Mouse (Mus musculus): ENCODE measurements around the gene Zfp385c. TPM values are rescaled to one million over a fixed set of nuclear protein-coding genes. Genes with fewer than 3 reads are reported as not detected.

The Zfp385c gene
- polyA plus RNA-seq, 1 experiment = 0.55 TPM

- Histone ChIP-seq H3K27ac (ENCODE audit: control insufficient read depth, insufficient read depth, low read length) (no peak overlapping the region), H3K27me3 (ENCODE audit: control insufficient read depth, insufficient read depth, low read length) (no peaks in the 10 kb centered on the region), H3K4me1 (replicated peaks; ENCODE audit: control insufficient read depth, insufficient read depth, low read length) (no peaks in the 10 kb centered on the region; the same call in 1 of the 2 replicates), H3K36me3 (ENCODE audit: control insufficient read depth, insufficient read depth, low read length) (peaks cover 28% of the 10 kb centered on the region), H3K4me3 (ENCODE audit: control insufficient read depth, insufficient read depth, low read length) (no peak overlapping the region)
- DNase-seq = no peak
- 88% methylated on average over 8 of the region's 8 CpGs for WGBS
- TF ChIP-seq CTCF (IDR thresholded peaks at IDR 0.05; ENCODE audit: borderline replicate concordance, control insufficient read depth, extremely low read depth, insufficient read depth, low read length, poor library complexity) (no peak), POLR2A (IDR thresholded peaks at IDR 0.05; ENCODE audit: control insufficient read depth, extremely low read depth, insufficient read depth, low read length, poor library complexity) (no peak)
Observed at GRCm38 (mm10) chr11:100603813-100604212, 88.4 kb downstream of the Zfp385c start.

DNA sequence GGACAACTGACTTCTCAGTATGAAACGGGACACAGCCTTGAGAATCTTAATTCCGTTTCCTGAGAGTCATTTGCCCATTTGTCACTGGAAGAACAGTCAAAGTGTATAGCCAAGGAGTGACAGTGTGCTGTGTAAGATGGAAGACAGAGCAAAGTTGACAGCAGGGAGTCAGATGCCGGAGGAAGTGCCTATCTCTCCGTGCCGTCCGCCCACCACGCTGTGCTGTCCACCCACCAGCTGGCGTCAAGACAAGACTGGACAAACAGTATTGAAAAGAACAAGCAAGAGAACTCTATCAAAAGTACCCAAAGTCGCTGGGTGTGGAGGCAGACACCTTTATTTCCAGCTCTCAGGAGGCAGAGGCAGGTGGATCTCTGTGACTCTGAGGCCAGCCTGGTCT, 89.1 kb downstream of the Zfp385c start:
- Histone ChIP-seq H3K4me3 (ENCODE audit: control insufficient read depth, insufficient read depth, low read length) (no peak overlapping the region), H3K27me3 (ENCODE audit: control insufficient read depth, insufficient read depth, low read length) (no peaks in the 10 kb centered on the region), H3K4me1 (replicated peaks; ENCODE audit: control insufficient read depth, insufficient read depth, low read length) (no peaks in the 10 kb centered on the region; the same call in 1 of the 2 replicates), H3K36me3 (ENCODE audit: control insufficient read depth, insufficient read depth, low read length) (peaks cover 32% of the 10 kb centered on the region), H3K27ac (ENCODE audit: control insufficient read depth, insufficient read depth, low read length) (no peak overlapping the region)
- TF ChIP-seq CTCF (IDR thresholded peaks at IDR 0.05; ENCODE audit: borderline replicate concordance, control insufficient read depth, extremely low read depth, insufficient read depth, low read length, poor library complexity) (no peak), POLR2A (IDR thresholded peaks at IDR 0.05; ENCODE audit: control insufficient read depth, extremely low read depth, insufficient read depth, low read length, poor library complexity) (no peak)
- no peak for DNase-seq
- WGBS = 95% methylated on average over 9 of the region's 9 CpGs

GRCm38 (mm10) chr11:100601372-100601771, 90.9 kb downstream of the Zfp385c start:
- no peaks in the 10 kb centered on the region for H3K27me3 ChIP-seq (ENCODE audit: control insufficient read depth, insufficient read depth, low read length)
- DNase-seq = no peak
- H3K27ac ChIP-seq (ENCODE audit: control insufficient read depth, insufficient read depth, low read length) = no peak overlapping the region
- no peaks in the 10 kb centered on the region; the same call in 1 of the 2 replicates for H3K4me1 ChIP-seq (replicated peaks; ENCODE audit: control insufficient read depth, insufficient read depth, low read length)
- 97% methylated on average over 3 of the region's 3 CpGs for WGBS
- no peak for TF ChIP-seq CTCF (IDR thresholded peaks at IDR 0.05; ENCODE audit: borderline replicate concordance, control insufficient read depth, extremely low read depth, insufficient read depth, low read length, poor library complexity)
- no peak for TF ChIP-seq POLR2A (IDR thresholded peaks at IDR 0.05; ENCODE audit: control insufficient read depth, extremely low read depth, insufficient read depth, low read length, poor library complexity)
- peaks cover 49% of the 10 kb centered on the region for H3K36me3 ChIP-seq (ENCODE audit: control insufficient read depth, insufficient read depth, low read length)
- no peak overlapping the region for H3K4me3 ChIP-seq (ENCODE audit: control insufficient read depth, insufficient read depth, low read length)

GRCm38 (mm10) chr11:100598074-100598473, 94.2 kb downstream of the Zfp385c start:
- 96% methylated on average over 4 of the region's 4 CpGs for WGBS
- Histone ChIP-seq H3K27ac (ENCODE audit: control insufficient read depth, insufficient read depth, low read length) (no peak overlapping the region), H3K27me3 (ENCODE audit: control insufficient read depth, insufficient read depth, low read length) (no peaks in the 10 kb centered on the region), H3K4me1 (replicated peaks; ENCODE audit: control insufficient read depth, insufficient read depth, low read length) (no peaks in the 10 kb centered on the region), H3K4me3 (ENCODE audit: control insufficient read depth, insufficient read depth, low read length) (no peak overlapping the region), H3K36me3 (ENCODE audit: control insufficient read depth, insufficient read depth, low read length) (peaks cover 72% of the 10 kb centered on the region)
- no peak for DNase-seq
- TF ChIP-seq CTCF (IDR thresholded peaks at IDR 0.05; ENCODE audit: borderline replicate concordance, control insufficient read depth, extremely low read depth, insufficient read depth, low read length, poor library complexity) (no peak), POLR2A (IDR thresholded peaks at IDR 0.05; ENCODE audit: control insufficient read depth, extremely low read depth, insufficient read depth, low read length, poor library complexity) (no peak)

DNA sequence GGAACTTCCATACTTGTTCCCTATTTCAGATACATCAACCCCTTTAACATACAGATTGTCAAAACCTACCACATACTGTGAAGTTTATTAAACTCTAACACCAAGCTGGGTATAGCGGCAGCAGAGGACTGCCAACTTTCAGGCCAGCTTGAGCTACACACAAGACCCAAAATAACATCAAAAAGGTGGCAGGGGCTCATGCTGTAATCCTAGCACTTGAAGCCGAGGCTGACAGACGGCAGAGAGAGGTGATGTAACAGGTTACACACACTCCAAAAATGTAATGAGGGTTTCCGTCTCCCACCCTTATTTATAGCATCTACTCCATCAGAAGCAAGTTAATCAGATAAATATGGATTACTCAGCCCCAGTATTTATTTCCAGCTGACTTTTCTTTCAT, 96.7 kb downstream of the Zfp385c start:
- 95% methylated on average over 4 of the region's 4 CpGs for WGBS
- no peaks in the 10 kb centered on the region for H3K27me3 ChIP-seq (ENCODE audit: control insufficient read depth, insufficient read depth, low read length)
- H3K4me1 ChIP-seq (replicated peaks; ENCODE audit: control insufficient read depth, insufficient read depth, low read length) = no peaks in the 10 kb centered on the region
- H3K4me3 ChIP-seq (ENCODE audit: control insufficient read depth, insufficient read depth, low read length) = no peak overlapping the region
- no peak for DNase-seq
- H3K36me3 ChIP-seq (ENCODE audit: control insufficient read depth, insufficient read depth, low read length) = peaks cover 88% of the 10 kb centered on the region
- no peak for TF ChIP-seq POLR2A (IDR thresholded peaks at IDR 0.05; ENCODE audit: control insufficient read depth, extremely low read depth, insufficient read depth, low read length, poor library complexity)
- TF ChIP-seq CTCF (IDR thresholded peaks at IDR 0.05; ENCODE audit: borderline replicate concordance, control insufficient read depth, extremely low read depth, insufficient read depth, low read length, poor library complexity) = no peak
- no peak overlapping the region for H3K27ac ChIP-seq (ENCODE audit: control insufficient read depth, insufficient read depth, low read length)

- H3K27me3 ChIP-seq (ENCODE audit: control insufficient read depth, insufficient read depth, low read length) = no peaks in the 10 kb centered on the region
- H3K4me1 ChIP-seq (replicated peaks; ENCODE audit: control insufficient read depth, insufficient read depth, low read length) = no peaks in the 10 kb centered on the region
- H3K36me3 ChIP-seq (ENCODE audit: control insufficient read depth, insufficient read depth, low read length) = peaks cover 88% of the 10 kb centered on the region
- TF ChIP-seq CTCF (IDR thresholded peaks at IDR 0.05; ENCODE audit: borderline replicate concordance, control insufficient read depth, extremely low read depth, insufficient read depth, low read length, poor library complexity) = no peak
- no peak for TF ChIP-seq POLR2A (IDR thresholded peaks at IDR 0.05; ENCODE audit: control insufficient read depth, extremely low read depth, insufficient read depth, low read length, poor library complexity)
- 97% methylated on average over 7 of the region's 7 CpGs for WGBS
- no peak for DNase-seq
- no peak overlapping the region for H3K4me3 ChIP-seq (ENCODE audit: control insufficient read depth, insufficient read depth, low read length)
- no peak overlapping the region for H3K27ac ChIP-seq (ENCODE audit: control insufficient read depth, insufficient read depth, low read length)
Observed at GRCm38 (mm10) chr11:100594608-100595007, 97.6 kb downstream of the Zfp385c start.
